Mouse (Mus musculus): ENCODE measurements at regions not wholly inside any gene's neighbourhood (a gene's known extent, or its start where the extent isn't known, plus 50 kb on each side); places are given as distances from the start of the nearest gene placed in this dataset.

DNA sequence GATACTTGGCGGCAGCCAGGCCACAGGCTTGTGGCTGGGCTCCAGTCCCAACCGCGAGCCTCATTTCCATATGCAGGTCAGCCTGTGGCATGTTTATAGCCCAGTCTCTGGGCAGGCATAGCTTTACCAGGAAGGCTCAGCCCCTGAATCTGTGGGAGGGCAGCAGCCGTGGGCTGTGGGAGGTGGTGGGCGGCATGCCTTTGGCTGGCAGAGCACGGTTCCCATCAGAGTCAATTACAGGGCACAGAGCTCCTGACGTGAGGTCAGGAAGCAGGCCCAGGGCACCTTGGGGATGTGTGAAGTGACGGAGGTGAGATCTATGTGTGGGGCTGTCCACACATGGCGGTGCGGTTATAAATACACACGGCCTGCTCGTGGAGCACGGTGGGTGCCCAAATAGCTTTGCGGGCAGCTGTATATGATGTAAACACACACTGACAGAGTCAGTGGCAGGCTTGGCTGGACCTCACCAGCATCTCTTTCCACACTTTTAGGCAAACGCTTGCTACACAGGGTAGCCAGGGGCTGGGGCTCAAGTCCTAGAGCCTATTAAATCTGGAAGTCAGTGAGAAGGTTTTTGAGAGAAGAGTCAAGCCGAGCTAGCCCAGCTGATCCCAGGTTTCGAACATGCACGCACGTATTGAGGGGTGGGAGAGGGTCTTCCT is 71.8 kb downstream of the Gm525 start:
- TF ChIP-seq CTCF (IDR thresholded peaks at IDR 0.05; ENCODE audit: control insufficient read depth, insufficient read depth, insufficient read length) (no peak), CEBPB (IDR thresholded peaks at IDR 0.05; ENCODE audit: low read depth) (no peak), MYOD1 (IDR thresholded peaks at IDR 0.05; ENCODE audit: control insufficient read depth, insufficient read length, low read depth) (no peak), MAX (IDR thresholded peaks at IDR 0.05) (no peak)

All from C2C12 (cell line).